ENCODE assay signal across 8 mouse cellular contexts in the genomic region with DNA sequence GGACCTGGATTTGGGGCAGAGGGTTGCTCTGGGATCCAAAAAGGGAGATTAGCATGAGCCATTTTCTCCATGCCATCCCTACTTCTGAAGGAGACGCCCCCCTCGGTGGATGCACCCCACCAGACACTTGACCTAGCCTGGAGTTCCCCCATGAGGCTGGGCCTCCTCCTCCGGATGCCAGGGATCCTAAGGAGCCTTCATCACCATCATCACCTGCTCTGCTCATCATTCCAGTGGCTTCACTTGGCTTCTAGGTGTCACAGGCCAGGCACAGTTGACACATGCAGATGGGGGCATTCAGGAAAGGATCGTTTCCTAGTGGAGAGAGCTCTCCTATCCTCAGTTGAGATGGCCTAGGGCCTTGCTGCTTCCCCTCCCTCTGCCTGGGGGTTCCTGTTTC. TPM values are rescaled to one million over a fixed set of nuclear protein-coding genes. Genes with fewer than 3 reads are reported as not detected.
DNase-seq lines count a peak whose midpoint lies in the region; ATAC-seq and TF ChIP-seq lines count a peak whose summit lies in the region.

No protein-coding gene starts in this region.

- TF ChIP-seq CTCF in stomach, postnatal 0 days (IDR thresholded peaks at IDR 0.05; ENCODE audit: low read depth): no peak

- no peak for TF ChIP-seq EP300 in stomach, postnatal 0 days (optimal IDR thresholded peaks at IDR 0.05)

- H3K9me3 ChIP-seq in neural tube, embryonic 11.5 days (ENCODE audit: control insufficient read depth, low read length): no peaks in the 10 kb centered on the region
- 0 out of 2 replicates have a peak, but pooled peaks cover 5% of the 10 kb centered on the region for H3K9me3 ChIP-seq in limb, embryonic 12.5 days
- H3K9me3 ChIP-seq in stomach, postnatal 0 days (ENCODE audit: control insufficient read depth, low read length): no peaks in the 10 kb centered on the region

- 38% methylated on average over 4 of the region's 4 CpGs for WGBS in neural tube, embryonic 11.5 days
- WGBS in limb, embryonic 12.5 days: 34% methylated on average over 4 of the region's 4 CpGs
- WGBS in stomach, postnatal 0 days: 62% methylated on average over 4 of the region's 4 CpGs

- H3K36me3 ChIP-seq in neural tube, embryonic 11.5 days (ENCODE audit: control insufficient read depth, insufficient read depth, low read length): no peaks in the 10 kb centered on the region
- no peaks in the 10 kb centered on the region for H3K36me3 ChIP-seq in limb, embryonic 12.5 days
- H3K36me3 ChIP-seq in stomach, postnatal 0 days (ENCODE audit: control insufficient read depth, insufficient read depth, low read length): no peaks in the 10 kb centered on the region

- H3K27me3 ChIP-seq in neural tube, embryonic 11.5 days (ENCODE audit: control insufficient read depth, insufficient read depth, low read length): peaks cover 4% of the 10 kb centered on the region; the same call in 1 of the 2 replicates
- H3K27me3 ChIP-seq in limb, embryonic 12.5 days: peaks cover 17% of the 10 kb centered on the region
- H3K27me3 ChIP-seq in stomach, postnatal 0 days (ENCODE audit: control insufficient read depth, insufficient read depth, low read length): no peaks in the 10 kb centered on the region

- ATAC-seq in neural tube, embryonic 11.5 days (ENCODE audit: insufficient read depth, low FRiP score, low TSS enrichment): no peak
- no peak for ATAC-seq in limb, embryonic 12.5 days (ENCODE audit: insufficient number of reproducible peaks, insufficient read depth, low FRiP score, low TSS enrichment, low read depth)
- no peak for ATAC-seq in stomach, postnatal 0 days (ENCODE audit: low FRiP score, low TSS enrichment)

- H3K9ac ChIP-seq in neural tube, embryonic 11.5 days (ENCODE audit: low read length): no peak overlapping the region; the same call in 1 of the 2 replicates
- H3K9ac ChIP-seq in limb, embryonic 12.5 days (replicated peaks): peak overlapping the region; percentile 76; the same call in 1 of the 2 replicates
- H3K9ac ChIP-seq in stomach, postnatal 0 days (ENCODE audit: low read length): peak overlapping the region; percentile 76

- H3K4me2 ChIP-seq in neural tube, embryonic 11.5 days (ENCODE audit: low read depth): peak overlapping the region; percentile 100
- H3K4me2 ChIP-seq in limb, embryonic 12.5 days: peak overlapping the region; percentile 98
- H3K4me2 ChIP-seq in stomach, postnatal 0 days (replicated peaks; ENCODE audit: low read depth): peak overlapping the region; percentile 98

- 0 out of 2 replicates have a peak, but pooled peaks cover 3% of the 10 kb centered on the region for H3K4me1 ChIP-seq in neural tube, embryonic 11.5 days (ENCODE audit: control insufficient read depth, insufficient read depth, low read length)
- peaks cover 7% of the 10 kb centered on the region; the same call in 1 of the 2 replicates for H3K4me1 ChIP-seq in limb, embryonic 12.5 days (replicated peaks)
- no peaks in the 10 kb centered on the region; the same call in 1 of the 2 replicates for H3K4me1 ChIP-seq in stomach, postnatal 0 days (replicated peaks; ENCODE audit: control insufficient read depth, insufficient read depth)

- H3K27ac ChIP-seq in neural tube, embryonic 11.5 days (ENCODE audit: low read depth, low read length): no peak overlapping the region
- H3K27ac ChIP-seq in limb, embryonic 12.5 days: no peak overlapping the region
- no peak overlapping the region for H3K27ac ChIP-seq in stomach, postnatal 0 days (replicated peaks)

- H3K4me3 ChIP-seq in neural tube, embryonic 11.5 days (ENCODE audit: low read depth, low read length): peak overlapping the region; percentile 63
- H3K4me3 ChIP-seq in limb, embryonic 12.5 days (replicated peaks): peak overlapping the region; percentile 66
- H3K4me3 ChIP-seq in stomach, postnatal 0 days (ENCODE audit: low read depth, low read length): peak overlapping the region; percentile 58

- DNase-seq in cerebellum, adult 11 months: peak; percentile 24
- no peak for DNase-seq in cerebellum, adult 9-11 months
- no peak for DNase-seq in neural tube, embryonic 11.5 days (ENCODE audit: low spot score)
- DNase-seq in neural tube, embryonic 10.5 days (ENCODE audit: extremely low spot score, low spot score): no peak
- DNase-seq in stomach, postnatal 0 days (ENCODE audit: low spot score): no peak
- DNase-seq in adrenal gland, postnatal 36 days: no peak
- DNase-seq in spleen, adult 18-20 months: no peak

RNA-seq across cellular contexts. Expression of a gene that starts 0.8 kb away (rescaled TPM):
- 2.4 and 3.0 TPM in 2 replicates for polyA plus RNA-seq in neural tube, embryonic 11.5 days (2014; fragmentation: Nextera tagmentation; extraction: Ambion mirVana)
- polyA plus RNA-seq in limb, embryonic 12.5 days (2016; fragmentation: Nextera tagmentation; extraction: Ambion mirVana): 3.0 and 3.7 TPM in 2 replicates
- polyA plus RNA-seq in stomach, postnatal 0 days (2015; fragmentation: Nextera tagmentation; extraction: Ambion mirVana): 1.4 and 1.8 TPM in 2 replicates
- total RNA-seq in adrenal gland, postnatal 36 days (2021): 1 to 10 TPM; 2.3 to 3.0 TPM

RNA-seq across cellular contexts. Expression of a gene that starts 25.7 kb away (rescaled TPM):
- polyA plus RNA-seq in neural tube, embryonic 11.5 days (2014; fragmentation: Nextera tagmentation; extraction: Ambion mirVana): 45.7 and 47.9 TPM in 2 replicates
- 20.3 and 21.7 TPM in 2 replicates for polyA plus RNA-seq in limb, embryonic 12.5 days (2016; fragmentation: Nextera tagmentation; extraction: Ambion mirVana)
- polyA plus RNA-seq in stomach, postnatal 0 days (2015; fragmentation: Nextera tagmentation; extraction: Ambion mirVana): 10.2 and 10.5 TPM in 2 replicates
- total RNA-seq in adrenal gland, postnatal 36 days (2021): 10 to 100 TPM; 15.3 to 19.4 TPM
